Mouse (Mus musculus) gastrocnemius, postnatal 36 days (tissue): ENCODE measurements around the gene 1700025G04Rik. TPM values are rescaled to one million over a fixed set of nuclear protein-coding genes. Genes with fewer than 3 reads are reported as not detected.

Experiments
- DNase-seq, 2 experiments: peaks; one replicate each; pipeline ENCODE4 v3.0.0; 2022
- intact Hi-C: fragments of 180-260 bp; cut with DNase I; formaldehyde crosslinking; loops from one replicate; pipeline ENCODE4 v1.15.1; 2025
- total RNA-seq, 2 experiments: library from RNA; stranded (reverse); gene quantifications; 2 replicates each; pipeline ENCODE4 v1.2.3; 2021

The 1700025G04Rik gene
- total RNA-seq, 2 experiments from 2014 or later: 69.8 to 72.2 TPM

DNA sequence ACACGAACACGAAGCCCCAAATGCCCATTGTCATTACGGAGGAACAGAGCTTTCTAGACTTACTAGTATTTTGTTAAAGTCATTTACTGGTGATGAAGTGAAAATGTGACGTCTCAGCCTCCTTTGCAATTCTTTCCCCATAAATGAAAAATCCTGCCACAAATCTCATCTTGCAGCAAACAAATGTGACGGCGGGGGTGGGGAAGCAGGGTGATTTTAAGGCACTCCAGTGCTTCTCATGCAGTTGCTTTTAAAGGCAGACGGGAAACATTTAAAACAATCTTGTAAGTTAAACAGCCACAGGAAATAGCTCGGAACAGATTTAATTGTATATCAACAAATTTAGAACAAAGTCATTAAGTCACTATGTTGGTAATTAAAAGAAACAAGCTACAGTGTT, 163.1 kb downstream of the 1700025G04Rik start:
- intact Hi-C loops: no loop called here
- no peak for DNase-seq

GRCm38 (mm10) chr1:151926141-151926540, 163.8 kb downstream of the 1700025G04Rik start:
- DNase-seq: no peak
- intact Hi-C loops: no loop called here

DNA sequence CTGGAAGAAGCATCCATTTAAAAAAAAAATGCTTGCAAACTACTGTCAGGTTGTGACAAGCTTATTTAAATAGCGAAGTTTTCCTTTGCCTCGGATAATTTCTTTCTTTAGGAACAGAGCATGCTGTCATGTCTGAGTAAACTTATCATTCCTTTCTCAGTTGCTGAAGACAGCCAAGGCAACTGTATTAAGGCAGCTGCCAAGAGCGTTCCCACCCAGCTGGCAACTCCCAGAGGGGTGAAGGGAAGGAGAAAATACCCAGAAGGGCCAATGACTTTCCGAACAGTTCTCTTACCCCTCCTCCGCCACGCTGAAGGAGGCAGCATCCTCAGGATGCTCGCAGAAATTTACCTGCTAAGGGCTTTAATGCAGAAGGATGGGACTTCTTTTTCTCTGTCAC, 164.2 kb downstream of the 1700025G04Rik start:
- intact Hi-C loops: no loop called here
- no peak for DNase-seq

DNA sequence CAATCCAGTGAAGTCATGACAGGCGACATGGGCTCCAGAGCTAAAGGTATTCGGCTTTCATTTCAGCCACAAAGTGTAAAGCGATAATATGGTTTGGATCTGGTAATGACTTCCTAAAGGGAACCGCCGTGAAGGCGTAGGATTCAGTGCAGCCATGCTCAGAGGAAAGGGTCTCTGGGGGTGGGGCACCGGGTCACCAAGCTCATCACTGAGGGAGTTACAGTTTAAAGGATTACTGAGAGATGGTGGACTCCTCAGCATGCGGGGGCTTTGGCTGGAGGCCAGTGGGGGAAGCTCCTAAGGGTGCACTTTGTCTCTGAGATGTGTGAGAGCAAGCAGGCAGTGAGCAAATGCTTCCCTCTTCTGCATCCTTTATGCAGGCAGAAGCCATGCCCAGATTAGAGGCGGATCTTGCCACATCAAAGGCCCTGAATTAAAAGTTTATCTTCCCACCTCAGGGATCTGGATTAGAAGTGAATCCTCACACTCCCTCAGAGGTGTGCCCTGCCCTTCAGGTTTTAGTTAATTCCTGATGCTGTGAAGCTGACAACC, 171.0 kb downstream of the 1700025G04Rik start:
- intact Hi-C loops: no loop called here
- DNase-seq: no peak

DNA sequence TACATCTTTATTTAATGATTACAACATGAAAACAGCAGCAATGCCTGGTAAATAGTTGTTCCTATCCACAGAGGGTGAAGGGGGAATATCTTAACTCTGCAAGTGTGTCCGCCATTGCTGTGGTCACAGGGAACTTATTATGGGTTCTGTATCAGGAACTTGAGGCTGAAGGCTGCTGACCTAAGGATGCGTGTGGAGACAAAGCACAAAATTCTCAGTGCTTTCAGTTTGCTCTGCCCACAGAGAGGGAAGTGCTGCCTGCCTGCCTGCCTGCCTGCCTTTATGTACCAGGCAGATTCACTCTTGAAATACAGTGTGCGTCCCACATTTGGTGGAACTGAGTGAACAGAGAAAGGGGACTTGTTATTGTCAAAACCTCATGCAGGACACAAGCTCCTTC, 172.2 kb downstream of the 1700025G04Rik start:
- DNase-seq: no peak
- intact Hi-C loops: no loop called here

DNA sequence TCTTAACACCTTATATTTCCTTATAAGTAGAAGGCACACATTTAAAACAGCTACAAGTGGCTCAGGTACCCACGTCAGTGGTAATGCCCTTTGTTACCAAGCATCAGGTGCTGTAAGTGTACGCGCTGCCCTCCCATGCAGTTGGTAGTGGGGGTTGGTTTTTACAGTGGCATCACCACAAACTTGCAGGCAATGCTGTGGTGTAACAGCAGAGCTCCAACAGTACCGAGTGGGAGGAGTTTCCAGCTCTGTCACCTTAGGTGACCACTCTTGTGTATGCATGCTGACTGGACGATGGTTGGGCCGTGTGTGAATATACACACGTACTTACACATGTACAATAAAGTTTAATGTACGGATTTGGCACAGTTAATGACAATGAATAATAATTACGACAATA, 175.4 kb downstream of the 1700025G04Rik start:
- intact Hi-C loops: no loop called here

GRCm38 (mm10) chr1:151907014-151907413, 182.9 kb downstream of the 1700025G04Rik start:
- no peak for DNase-seq
- intact Hi-C loops: no loop called here

More for the DNA sequence above, 175.4 kb downstream of the 1700025G04Rik start:
- no peak for DNase-seq

DNA sequence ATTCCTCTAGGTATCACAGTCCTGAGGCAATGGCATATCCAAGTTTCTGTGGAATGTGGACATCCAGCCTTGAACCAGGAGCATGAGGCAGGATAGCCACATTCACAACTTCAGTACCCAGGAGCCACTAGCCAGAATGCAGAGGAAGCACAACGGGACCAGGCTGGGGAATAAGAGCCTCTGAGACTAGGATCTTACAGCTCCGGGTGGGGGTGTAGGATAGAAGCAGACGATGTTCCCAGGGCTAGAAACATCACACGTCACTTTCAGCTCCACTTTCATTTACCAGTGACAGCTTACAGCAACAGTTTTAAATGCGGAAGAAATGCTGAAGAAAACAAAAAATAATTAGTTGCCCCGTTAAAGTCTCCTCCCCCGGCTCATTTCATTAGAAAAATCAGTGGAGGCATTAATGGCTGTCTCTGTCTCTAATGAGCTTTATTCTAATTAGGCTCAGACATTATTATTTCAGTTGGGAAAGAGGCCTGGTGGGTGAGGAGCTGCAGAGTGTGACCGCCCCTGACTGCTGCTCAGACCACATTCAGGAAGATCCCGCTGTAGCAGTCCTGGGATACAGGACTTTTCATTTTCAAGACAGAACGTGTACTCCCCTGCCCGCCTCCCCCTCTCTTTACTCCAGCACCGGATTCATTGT, 189.1 kb downstream of the 1700025G04Rik start:
- intact Hi-C loops: no loop called here

GRCm38 (mm10) chr1:151899964-151900363, 190.0 kb downstream of the 1700025G04Rik start:
- no peak for DNase-seq

More for the DNA sequence above, 189.1 kb downstream of the 1700025G04Rik start:
- no peak for DNase-seq

DNA sequence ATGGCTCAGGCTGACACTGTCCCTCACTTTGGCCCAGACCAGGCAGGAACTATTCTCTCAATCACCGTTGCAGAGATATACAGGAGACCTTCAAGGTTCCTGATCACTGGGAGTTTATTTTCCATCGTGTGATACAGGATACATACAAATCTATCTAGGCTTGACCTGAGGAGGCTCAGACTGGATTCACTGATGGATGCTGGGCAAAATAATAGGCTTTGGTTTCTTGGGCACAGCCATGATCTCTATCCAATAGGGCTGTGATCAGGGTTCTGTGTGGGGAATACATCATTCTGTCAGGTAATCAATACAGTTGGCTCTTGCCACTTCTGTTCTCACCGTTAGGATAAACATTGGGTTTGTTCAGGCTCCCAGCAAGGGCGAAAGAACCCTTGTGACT, 194.5 kb downstream of the 1700025G04Rik start:
- DNase-seq: no peak
- intact Hi-C loops: no loop called here

More at GRCm38 (mm10) chr1:151899964-151900363, 190.0 kb downstream of the 1700025G04Rik start:
- intact Hi-C loops: no loop called here

GRCm38 (mm10) chr1:151893976-151894375, 195.9 kb downstream of the 1700025G04Rik start:
- DNase-seq: no peak
- intact Hi-C loops: no loop called here

- no peak for DNase-seq
- intact Hi-C loops: no loop called here
Measured at GRCm38 (mm10) chr1:151892008-151892407, 197.9 kb downstream of the 1700025G04Rik start.

GRCm38 (mm10) chr1:151891194-151891593, 198.7 kb downstream of the 1700025G04Rik start:
- DNase-seq: no peak
- intact Hi-C loops: no loop called here

GRCm38 (mm10) chr1:151890041-151890621, 199.8 kb downstream of the 1700025G04Rik start:
- intact Hi-C loops: no loop called here
- DNase-seq: no peak

DNA sequence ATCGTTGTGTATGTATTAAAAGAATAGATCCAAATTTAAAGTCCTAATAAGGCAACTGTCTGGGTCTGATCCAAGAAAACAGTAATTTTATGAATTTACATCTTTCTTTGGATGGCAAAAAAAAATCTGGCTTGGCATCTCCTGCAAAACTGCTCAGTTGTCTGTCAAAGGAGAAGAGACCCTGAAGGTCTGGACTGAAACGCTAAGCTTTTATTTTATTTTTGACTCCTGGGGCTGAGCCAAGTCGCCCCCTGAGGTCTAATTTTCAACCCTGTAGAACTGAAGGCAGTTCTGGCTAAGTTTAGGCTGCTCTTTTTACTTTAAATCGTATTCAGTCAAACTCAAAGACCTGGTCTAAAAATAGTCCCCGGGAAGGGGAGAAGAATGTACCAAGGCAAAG, 202.3 kb downstream of the 1700025G04Rik start:
- intact Hi-C loops: no loop called here
- DNase-seq: no peak

- no peak for DNase-seq
- intact Hi-C loops: no loop called here
Measured at GRCm38 (mm10) chr1:151887126-151887525, 202.8 kb downstream of the 1700025G04Rik start.

DNA sequence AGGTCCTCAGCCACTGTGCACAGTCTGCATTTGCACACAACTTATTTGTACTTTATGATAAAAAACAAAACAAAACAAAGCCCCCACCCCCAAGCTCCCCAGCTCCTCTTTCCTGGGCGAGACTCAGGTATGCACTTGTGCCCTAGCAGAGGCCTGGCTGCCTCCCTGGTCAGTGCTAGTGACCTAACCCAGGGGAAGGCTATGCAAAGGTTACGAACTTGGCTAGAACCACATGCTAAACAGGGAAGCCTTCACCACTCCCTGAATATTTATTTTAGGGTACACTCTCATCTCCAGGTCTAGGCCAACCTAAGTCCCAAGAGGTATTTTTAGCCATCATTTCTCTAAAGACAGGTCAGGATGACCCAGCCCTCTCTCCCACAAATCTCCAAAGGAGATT, 203.8 kb downstream of the 1700025G04Rik start:
- intact Hi-C loops: no loop called here
- DNase-seq: no peak

- intact Hi-C loops: no loop called here
- DNase-seq: no peak
Measured at GRCm38 (mm10) chr1:151881253-151881652, 208.7 kb downstream of the 1700025G04Rik start.

DNA sequence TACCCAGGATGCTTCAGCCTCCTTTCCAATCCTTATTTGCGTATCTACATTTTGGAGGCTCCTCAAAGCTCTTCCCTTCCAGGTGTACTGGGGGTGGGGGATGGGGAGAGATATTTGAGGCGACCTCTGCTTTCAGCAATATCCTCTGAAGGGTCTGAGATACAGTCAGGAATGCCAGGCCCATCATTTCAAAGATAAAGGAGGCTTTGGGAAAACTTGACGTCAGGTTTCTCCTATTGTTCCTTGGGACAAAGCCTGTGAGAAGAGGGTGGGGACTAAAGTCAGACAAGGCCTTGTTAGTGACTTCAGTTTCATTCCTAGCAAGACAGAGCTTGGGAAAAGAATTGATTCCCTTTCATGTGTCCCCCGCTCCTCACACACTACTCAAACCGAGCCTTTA, 209.2 kb downstream of the 1700025G04Rik start:
- no peak for DNase-seq

DNA sequence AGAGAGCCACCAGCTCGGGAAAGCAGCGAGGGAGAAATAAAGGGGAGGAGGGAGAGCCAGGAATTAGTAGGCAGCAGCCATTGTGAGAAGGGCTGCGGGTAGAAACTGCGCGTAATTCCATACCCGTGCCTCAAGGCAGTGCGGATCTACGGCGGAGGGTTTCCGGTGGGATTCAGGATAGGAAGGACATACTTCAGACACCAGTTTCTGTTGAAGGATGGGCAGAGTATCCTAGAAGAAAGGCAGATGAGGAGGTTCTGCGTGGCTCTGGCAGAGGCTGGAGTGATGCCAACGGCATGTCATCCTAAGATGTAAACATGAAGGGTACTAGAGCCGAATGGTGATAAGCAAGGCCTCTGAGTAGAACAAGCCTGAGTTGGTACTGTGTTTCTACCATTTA, 210.0 kb downstream of the 1700025G04Rik start:
- intact Hi-C loops: no loop called here
- no peak for DNase-seq

More for the DNA sequence above, 209.2 kb downstream of the 1700025G04Rik start:
- intact Hi-C loops: no loop called here

- intact Hi-C loops: no loop called here
- no peak for DNase-seq
Measured at GRCm38 (mm10) chr1:151879308-151879850, 210.5 kb downstream of the 1700025G04Rik start.

DNA sequence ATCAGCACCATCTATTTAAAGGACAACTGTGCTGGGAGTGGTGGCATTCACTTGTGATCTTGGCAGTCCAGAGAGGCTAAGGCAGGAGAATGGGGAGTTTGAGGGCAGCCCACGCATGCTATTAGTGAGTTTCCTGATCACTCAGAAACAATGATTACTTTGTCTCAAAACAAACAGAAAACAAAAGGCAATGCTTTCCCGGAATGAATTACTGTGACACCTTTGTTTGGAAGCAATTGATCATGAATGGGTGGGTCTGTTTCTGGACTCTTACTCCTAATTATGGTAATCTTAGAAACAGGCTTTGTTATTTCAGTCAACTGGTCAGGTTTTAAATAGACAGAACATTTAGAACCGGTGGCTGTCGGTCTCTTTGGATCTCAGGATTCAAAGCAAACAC, 211.5 kb downstream of the 1700025G04Rik start:
- intact Hi-C loops: no loop called here
- no peak for DNase-seq
